Mouse (Mus musculus) myocyte (in vitro differentiated cells): Measurements from ENCODE around the gene Ahsa2. TPM values are rescaled to one million over a fixed set of nuclear protein-coding genes. Genes with fewer than 3 reads are reported as not detected.
"Not testable (repeated sequence)": the region's sequence is repeated elsewhere in the genome, so short reads cannot be mapped to it uniquely, and the experiment has no call there.

Experiments
- H3K27me3 ChIP-seq: one replicate; pipeline ENCODE4 v1.6.1; 2011; ENCODE audit not compliant: control insufficient read depth, insufficient read depth, insufficient read length
- H3K36me3 ChIP-seq: one replicate; pipeline ENCODE4 v1.6.1; 2011; ENCODE audit not compliant: control insufficient read depth, insufficient read depth
- H3K4me2 ChIP-seq: one replicate; pipeline ENCODE4 v1.6.1; 2011; ENCODE audit warnings: low read depth, control low read depth
- H3K4me3 ChIP-seq: one replicate; pipeline ENCODE4 v1.5.1; 2011; ENCODE audit warnings: mild to moderate bottlenecking, control low read depth, moderate library complexity
- H3K79me2 ChIP-seq: one replicate; pipeline ENCODE4 v1.6.1; 2011; ENCODE audit not compliant: control insufficient read depth, insufficient read depth
- H3ac ChIP-seq: one replicate; pipeline ENCODE4 v1.6.1; 2011; ENCODE audit not compliant: control insufficient read depth, insufficient read length
- CEBPB ChIP-seq: IDR thresholded peaks from 2 replicates; pipeline ENCODE4 v1.6.1; 2011; ENCODE audit warnings: mild to moderate bottlenecking, moderate library complexity; ENCODE audit not compliant: poor library complexity, insufficient read depth, severe bottlenecking
- E2F4 ChIP-seq: IDR thresholded peaks from one replicate; pipeline ENCODE4 v1.6.1; 2011; ENCODE audit warnings: mild to moderate bottlenecking, control low read depth, moderate library complexity; ENCODE audit not compliant: insufficient read depth
- MAX ChIP-seq: IDR thresholded peaks from one replicate; pipeline ENCODE4 v1.6.1; 2011; ENCODE audit warnings: low read depth, mild to moderate bottlenecking, control low read depth
- MYOD1 ChIP-seq, 3 experiments: IDR thresholded peaks; one replicate each; pipeline ENCODE4 v1.6.1; 2011; ENCODE audit warnings: control low read depth in 2 of 3, low read depth in 2 of 3, mild to moderate bottlenecking in 2 of 3, moderate library complexity in 1 of 3; ENCODE audit not compliant: insufficient read length in 2 of 3, control insufficient read depth in 1 of 3
- MYOG ChIP-seq, 3 experiments: IDR thresholded peaks; one replicate each; pipeline ENCODE4 v1.6.1; 2011; ENCODE audit warnings: control low read depth in 2 of 3, low read depth in 2 of 3, mild to moderate bottlenecking in 2 of 3; ENCODE audit not compliant: insufficient read length in 2 of 3, control insufficient read depth in 1 of 3, insufficient read depth in 1 of 3
- POLR2A ChIP-seq: IDR thresholded peaks from one replicate; pipeline ENCODE4 v1.6.1; 2011; ENCODE audit warnings: low read depth, mild to moderate bottlenecking, control low read depth, moderate library complexity; ENCODE audit not compliant: insufficient read length
- POLR2AphosphoS2 ChIP-seq: IDR thresholded peaks from one replicate; pipeline ENCODE4 v1.6.1; 2011; ENCODE audit warnings: low read depth, control low read depth; ENCODE audit not compliant: insufficient read length
- REST ChIP-seq: IDR thresholded peaks from one replicate; pipeline ENCODE4 v1.6.1; 2011; ENCODE audit warnings: mild to moderate bottlenecking, control low read depth, moderate library complexity; ENCODE audit not compliant: insufficient read depth, insufficient read length
- SRF ChIP-seq: IDR thresholded peaks from one replicate; pipeline ENCODE4 v1.6.1; 2011; ENCODE audit warnings: low read depth; ENCODE audit not compliant: control insufficient read depth, insufficient read length
- TCF12 ChIP-seq: IDR thresholded peaks from one replicate; pipeline ENCODE4 v1.6.1; 2011; ENCODE audit warnings: mild to moderate bottlenecking, control low read depth; ENCODE audit not compliant: poor library complexity, insufficient read depth, severe bottlenecking
- TCF3 ChIP-seq: IDR thresholded peaks from one replicate; pipeline ENCODE4 v1.6.1; 2011; ENCODE audit warnings: low read depth, control low read depth; ENCODE audit not compliant: insufficient read length
- USF1 ChIP-seq: IDR thresholded peaks from one replicate; pipeline ENCODE4 v1.6.1; 2011; ENCODE audit warnings: low read depth, mild to moderate bottlenecking, control low read depth, moderate library complexity
- polyA plus RNA-seq: library from polyadenylated mRNA; unstranded; fragments of >200 nt; fragmentation: generic; extraction: Trizol; gene quantifications from one replicate; pipeline ENCODE4 v1.2.1, GENCODE M21; 2012; ENCODE audit warnings: missing spikeins

Ahsa2 gene
- polyA plus RNA-seq, 1 experiment: 31.1 TPM

DNA sequence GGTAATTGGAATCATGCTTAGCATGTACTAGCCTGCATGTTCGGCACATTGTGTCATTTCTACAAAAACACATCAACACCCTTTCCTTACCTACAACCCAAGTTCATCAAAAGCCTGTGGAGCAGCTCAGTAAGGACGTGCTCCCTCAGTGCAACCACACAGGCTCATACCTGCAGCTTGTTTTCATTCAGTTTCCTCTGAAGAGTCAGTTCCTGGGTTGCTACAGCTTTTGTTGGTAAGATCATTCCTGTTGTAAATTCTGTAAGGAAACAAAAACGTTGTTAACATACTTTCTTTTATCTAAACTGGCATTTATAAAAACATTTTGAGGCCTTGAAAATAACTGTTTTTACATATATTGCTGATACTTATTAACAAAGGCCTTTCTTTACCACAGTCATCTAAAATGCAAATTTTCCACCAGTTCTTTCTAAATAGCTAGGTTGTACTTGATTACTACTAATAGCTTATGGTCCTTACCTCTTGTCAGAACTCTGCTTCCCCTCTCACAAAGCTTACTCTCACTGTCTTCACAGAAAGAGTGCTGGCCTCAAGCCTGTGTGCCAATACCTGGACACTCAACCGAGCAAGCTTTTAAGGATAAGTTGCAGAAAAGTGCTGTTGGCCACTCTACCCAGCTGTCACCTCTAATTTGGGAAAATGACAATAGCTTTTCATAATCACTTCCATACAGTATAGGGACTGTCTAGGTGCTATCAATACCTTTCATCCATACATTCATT is 5.6 kb downstream of the Ahsa2 start:
- TF ChIP-seq TCF12 (no peak), MYOD1 (IDR thresholded peaks at IDR 0.05; ENCODE audit: control insufficient read depth in 1 of 3, insufficient read length in 2 of 3, low read depth in 2 of 3) (no peak), SRF (no peak), REST (no peak), MYOG (IDR thresholded peaks at IDR 0.05; ENCODE audit: control insufficient read depth in 1 of 3, insufficient read depth in 1 of 3, insufficient read length in 2 of 3, low read depth in 2 of 3) (no peak), POLR2AphosphoS2 (no peak), CEBPB (no peak), TCF3 (no peak), E2F4 (no peak), POLR2A (no peak), USF1 (no peak), MAX (no peak)
- Histone ChIP-seq H3K27me3 (no peaks in the 10 kb centered on the region), H3K4me2 (no peak overlapping the region), H3K4me3 (no peak overlapping the region), H3K36me3 (peaks cover 73% of the 10 kb centered on the region), H3K79me2 (peaks cover 31% of the 10 kb centered on the region), H3ac (no peak overlapping the region)

DNA sequence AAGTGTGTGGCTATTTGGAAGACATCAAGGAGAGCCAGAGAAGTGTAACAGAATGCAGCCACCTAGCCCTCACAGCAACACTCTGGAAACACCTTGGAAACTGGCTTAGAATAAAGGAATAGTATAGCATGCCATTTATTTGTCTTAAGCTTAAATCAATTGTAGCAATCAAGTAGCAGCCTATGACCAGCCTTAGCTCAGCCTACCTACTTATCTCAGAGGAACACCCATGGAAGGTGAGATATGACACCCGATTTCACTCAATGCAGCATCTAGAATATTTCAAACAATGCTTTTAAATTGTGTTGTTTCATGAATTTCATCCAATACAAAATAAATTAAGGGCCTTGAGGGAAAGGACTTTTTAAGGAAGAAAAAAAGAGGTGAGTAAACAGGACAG is 7.9 kb downstream of the Ahsa2 start:
- Histone ChIP-seq H3K4me3 (no peak overlapping the region), H3K4me2 (no peak overlapping the region), H3ac (no peak overlapping the region), H3K36me3 (peaks cover 84% of the 10 kb centered on the region), H3K27me3 (no peaks in the 10 kb centered on the region), H3K79me2 (peaks cover 9% of the 10 kb centered on the region)
- TF ChIP-seq POLR2AphosphoS2: no peak

DNA sequence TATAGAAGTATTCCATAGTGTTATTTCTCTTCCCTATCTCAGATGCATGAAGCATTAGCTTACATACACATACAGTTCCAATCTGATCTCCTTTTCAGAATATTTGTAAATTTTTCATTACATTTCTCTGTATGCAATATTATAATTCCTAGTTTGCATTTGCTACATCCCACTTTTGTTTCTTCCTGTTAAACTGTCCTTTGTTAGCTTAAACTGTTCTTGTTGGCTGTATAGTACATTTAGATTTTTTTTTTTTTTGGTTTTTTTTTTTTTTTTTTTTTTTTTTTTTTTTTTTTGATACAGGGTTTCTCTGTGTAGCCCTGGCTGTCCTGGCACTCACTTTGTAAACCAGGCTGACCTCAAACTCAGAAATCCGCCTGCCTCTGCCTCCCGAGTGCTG is 32.0 kb downstream of the Ahsa2 start:
- not testable (repeated sequence) for H3K4me2 ChIP-seq, H3K27me3 ChIP-seq, H3K4me3 ChIP-seq, H3ac ChIP-seq, H3K79me2 ChIP-seq
- H3K36me3 ChIP-seq: peaks cover 34% of the 10 kb centered on the region

Other genes with a start within 250 kb of the Ahsa2 start
- gene Xpo1, start 242.0 kb downstream of the Ahsa2 start, polyA plus RNA-seq: 20.8 TPM
- 7.2 TPM for gene Usp34, start 191.1 kb downstream of the Ahsa2 start, polyA plus RNA-seq
- gene 1700093K21Rik, start 23.1 kb upstream of the Ahsa2 start, polyA plus RNA-seq: 0.22 TPM
- gene 0610010F05Rik, start 135.6 kb upstream of the Ahsa2 start, polyA plus RNA-seq: 3.1 TPM
- 4.3 TPM for gene Pus10, start 167.6 kb upstream of the Ahsa2 start, polyA plus RNA-seq
- gene Pex13, start 167.9 kb upstream of the Ahsa2 start, polyA plus RNA-seq: 12.3 TPM